9 mouse cellular contexts compared by ENCODE assay signal in genomic region chr10:62132691-62133281, GRCm38 (mm10). TPM values are rescaled to one million over a fixed set of nuclear protein-coding genes. Genes with fewer than 3 reads are reported as not detected.
DNase-seq lines count a peak whose midpoint lies in the region; ATAC-seq lines count a peak whose summit lies in the region.
"Had no signal": no experiment of that assay in that cellular context is flagged by ENCODE, and none has a peak within 500 bp of the region (broad histone marks: within the 10 kb centered on the region; RNA-seq: fewer than 3 reads in every experiment).

Neurog3 (plus strand) TSS chr10:62133090.

- H3K4me3 ChIP-seq in kidney, embryonic 14.5 days (ENCODE audit: low read length): peak within 1 kb of the TSS; percentile 17
- peak within 1 kb of the TSS; percentile 24 for H3K4me3 ChIP-seq in embryonic facial prominence, embryonic 15.5 days (replicated peaks)
- peak within 1 kb of the TSS; percentile 43 for H3K4me3 ChIP-seq in limb, embryonic 10.5 days
- peak within 1 kb of the TSS; percentile 28 for H3K4me3 ChIP-seq in neural tube, embryonic 11.5 days (ENCODE audit: low read depth, low read length)

- H3K9me3 ChIP-seq in kidney, embryonic 14.5 days (ENCODE audit: control insufficient read depth, low read length): no peaks in the 10 kb centered on the region
- no peaks in the 10 kb centered on the region for H3K9me3 ChIP-seq in embryonic facial prominence, embryonic 15.5 days (replicated peaks)
- H3K9me3 ChIP-seq in limb, embryonic 10.5 days (replicated peaks): no peaks in the 10 kb centered on the region
- no peaks in the 10 kb centered on the region for H3K9me3 ChIP-seq in neural tube, embryonic 11.5 days (ENCODE audit: control insufficient read depth, low read length)
- H3K9me3 ChIP-seq: G1E had no signal

- H3K4me2 ChIP-seq in kidney, embryonic 14.5 days (replicated peaks; ENCODE audit: low read depth, low read length): peak within 1 kb of the TSS; percentile 27; the same call in 1 of the 2 replicates
- H3K4me2 ChIP-seq in embryonic facial prominence, embryonic 15.5 days (replicated peaks): peak within 1 kb of the TSS; percentile 46
- H3K4me2 ChIP-seq in neural tube, embryonic 11.5 days (ENCODE audit: low read depth): peak within 1 kb of the TSS; percentile 40

- no peak for ATAC-seq in kidney, embryonic 14.5 days (ENCODE audit: low FRiP score, low TSS enrichment)
- no peak; the same call in 1 of the 2 replicates for ATAC-seq in embryonic facial prominence, embryonic 15.5 days (ENCODE audit: insufficient number of reproducible peaks, low FRiP score, low TSS enrichment, low read depth)
- ATAC-seq in neural tube, embryonic 11.5 days (ENCODE audit: insufficient read depth, low FRiP score, low TSS enrichment): no peak

- H3K27ac ChIP-seq in kidney, embryonic 14.5 days (ENCODE audit: low read depth, low read length): no peak within 1 kb of the TSS
- H3K27ac ChIP-seq in embryonic facial prominence, embryonic 15.5 days (replicated peaks): no peak within 1 kb of the TSS
- H3K27ac ChIP-seq in limb, embryonic 10.5 days: no peak within 1 kb of the TSS
- peak within 1 kb of the TSS; percentile 8; the same call in 1 of the 2 replicates for H3K27ac ChIP-seq in neural tube, embryonic 11.5 days (ENCODE audit: low read depth, low read length)

- H3K9ac ChIP-seq in kidney, embryonic 14.5 days (ENCODE audit: low read depth, low read length): no peak within 1 kb of the TSS
- H3K9ac ChIP-seq in embryonic facial prominence, embryonic 15.5 days: no peak within 1 kb of the TSS
- peak within 1 kb of the TSS; percentile 45; the same call in 1 of the 2 replicates for H3K9ac ChIP-seq in neural tube, embryonic 11.5 days (ENCODE audit: low read length)

- no peaks in the 10 kb centered on the region for H3K36me3 ChIP-seq in kidney, embryonic 14.5 days (ENCODE audit: control insufficient read depth, insufficient read depth, low read length)
- no peaks in the 10 kb centered on the region for H3K36me3 ChIP-seq in embryonic facial prominence, embryonic 15.5 days
- no peaks in the 10 kb centered on the region for H3K36me3 ChIP-seq in limb, embryonic 10.5 days
- no peaks in the 10 kb centered on the region for H3K36me3 ChIP-seq in neural tube, embryonic 11.5 days (ENCODE audit: control insufficient read depth, insufficient read depth, low read length)
- H3K36me3 ChIP-seq: G1E had no signal

- peaks cover 99% of the 10 kb centered on the region for H3K27me3 ChIP-seq in kidney, embryonic 14.5 days (ENCODE audit: control insufficient read depth, insufficient read depth, low read length)
- peaks cover 100% of the 10 kb centered on the region for H3K27me3 ChIP-seq in embryonic facial prominence, embryonic 15.5 days
- H3K27me3 ChIP-seq in limb, embryonic 10.5 days (ENCODE audit: low read depth, poor library complexity, severe bottlenecking): peaks cover 100% of the 10 kb centered on the region
- peaks cover 90% of the 10 kb centered on the region for H3K27me3 ChIP-seq in neural tube, embryonic 11.5 days (ENCODE audit: control insufficient read depth, insufficient read depth, low read length)

- DNase-seq in kidney, adult 18-20 months: no peak
- DNase-seq in limb, embryonic 10.5 days (ENCODE audit: low spot score): no peak
- DNase-seq in neural tube, embryonic 11.5 days (ENCODE audit: low spot score): peak; percentile 44
- DNase-seq in Muller cell, postnatal 12 days (ENCODE audit: inconsistent ontology term): no peak
- no peak for DNase-seq in urinary bladder, adult 2 months (ENCODE audit: low spot score)
- no peak for DNase-seq in urinary bladder, postnatal 4 days (ENCODE audit: low spot score in 2 of 2)

- under 1% methylated on average over 29 of the region's 29 CpGs for WGBS in kidney, embryonic 14.5 days
- WGBS in embryonic facial prominence, embryonic 15.5 days: under 1% methylated on average over 28 of the region's 29 CpGs
- under 1% methylated on average over 29 of the region's 29 CpGs for WGBS in limb, embryonic 10.5 days
- under 1% methylated on average over 29 of the region's 29 CpGs for WGBS in neural tube, embryonic 11.5 days

- 0 out of 2 replicates have a peak, but pooled peaks cover 4% of the 10 kb centered on the region for H3K4me1 ChIP-seq in kidney, embryonic 14.5 days (ENCODE audit: control insufficient read depth, insufficient read depth, low read length)
- H3K4me1 ChIP-seq in embryonic facial prominence, embryonic 15.5 days: peaks cover 14% of the 10 kb centered on the region
- H3K4me1 ChIP-seq in limb, embryonic 10.5 days: peaks cover 32% of the 10 kb centered on the region
- H3K4me1 ChIP-seq in neural tube, embryonic 11.5 days (ENCODE audit: control insufficient read depth, insufficient read depth, low read length): peaks cover 12% of the 10 kb centered on the region

RNA-seq across cellular contexts. Expression of gene Neurog3, which starts in this region (rescaled TPM):
- polyA plus RNA-seq in kidney, embryonic 14.5 days (2014; fragmentation: Nextera tagmentation; extraction: Ambion mirVana): 0.27 TPM in 1 of 2 replicates, not detected in the other
- not detected in 2 replicates for polyA plus RNA-seq in embryonic facial prominence, embryonic 15.5 days (2015; fragmentation: Nextera tagmentation; extraction: Ambion mirVana)
- polyA plus RNA-seq in limb, embryonic 10.5 days (2016; fragmentation: Nextera tagmentation; extraction: Ambion mirVana): not detected in 2 replicates
- 11.2 and 14.7 TPM in 2 replicates for polyA plus RNA-seq in neural tube, embryonic 11.5 days (2014; fragmentation: Nextera tagmentation; extraction: Ambion mirVana)
- polyA plus RNA-seq in urinary bladder, adult 2 months (2012; rRNA removed): not detected in 2 replicates
- polyA plus RNA-seq: G1E had no signal
